Mouse (Mus musculus) kidney, adult 2 months (tissue): Measurements from ENCODE around the gene Olfr429.

Experiments used
- CTCF ChIP-seq: fragments of 200-500 bp; conservative IDR thresholded peaks from 2 replicates; pipeline ENCODE4 v1.5.1; 2011; ENCODE audit warnings: low read depth, mild to moderate bottlenecking, control low read depth, low read length, moderate library complexity, mixed read lengths; ENCODE audit not compliant: insufficient read depth, insufficient read length
- POLR2A ChIP-seq: fragments of 200-500 bp; IDR thresholded peaks from one replicate; pipeline ENCODE4 v1.6.1; 2011; ENCODE audit warnings: low read depth, low read length, control low read depth

DNA sequence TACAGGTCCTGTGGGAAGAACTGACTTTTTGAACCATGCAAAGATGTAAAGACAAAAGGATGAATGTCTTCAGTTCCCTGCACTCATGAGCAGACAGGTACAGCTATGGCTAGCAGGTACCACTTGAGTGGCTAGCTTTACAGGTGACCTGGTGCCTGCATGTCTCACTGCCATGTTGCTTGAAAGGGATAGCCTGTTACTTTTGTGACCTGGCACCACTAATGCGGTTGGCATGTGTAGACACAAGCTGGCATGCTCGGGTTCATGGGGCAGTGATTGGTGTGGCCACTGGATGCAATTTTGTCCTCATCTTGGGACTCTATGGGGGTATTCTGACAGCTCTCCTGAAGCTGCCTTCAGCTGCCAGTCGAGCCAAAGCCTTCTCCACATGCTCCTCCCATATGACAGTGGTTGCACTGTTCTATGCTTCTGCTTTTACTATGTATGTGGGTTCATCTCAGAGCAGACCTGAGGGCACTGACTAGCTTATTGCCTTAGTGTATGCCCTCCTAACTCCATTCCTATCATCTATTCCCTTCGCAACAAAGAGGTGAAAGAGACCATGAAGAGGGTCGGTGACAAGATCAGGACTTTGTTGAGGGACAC lies 32.1 kb upstream of the Olfr429 start:
- TF ChIP-seq CTCF (no peak), POLR2A (no peak)
